Mouse (Mus musculus): ENCODE results near the gene Psmb8. TPM values are rescaled to one million over a fixed set of nuclear protein-coding genes. Genes with fewer than 3 reads are reported as not detected.
"Not testable (repeated sequence)": the region's sequence is repeated elsewhere in the genome, so short reads cannot be mapped to it uniquely, and the experiment has no call there.

The Psmb8 gene
- polyA plus RNA-seq, 1 experiment from 2014 or later: 3.5 TPM

DNA sequence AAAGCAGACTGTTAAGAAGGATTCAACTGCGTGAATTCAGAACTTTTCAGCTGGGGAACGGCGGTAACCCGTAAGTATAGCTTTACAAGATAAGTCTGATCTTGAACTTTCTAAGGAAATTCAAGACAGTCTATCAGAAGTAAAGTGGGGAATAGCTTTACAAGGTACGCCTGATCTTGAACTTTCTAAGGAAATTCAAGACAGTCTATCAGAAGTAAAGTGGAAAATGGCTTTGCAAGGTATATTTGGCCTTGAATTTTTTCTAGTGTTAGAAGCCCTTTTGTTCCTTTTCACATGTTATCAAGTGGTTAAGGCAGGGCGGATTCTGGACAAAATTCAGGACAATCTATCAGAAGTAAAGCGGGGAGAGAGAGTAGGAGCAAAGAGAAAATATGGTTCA, 22.3 kb downstream of the Psmb8 start:
- H3K27me3 ChIP-seq: peaks cover 12% of the 10 kb centered on the region
- ATAC-seq (ENCODE audit: low read depth); H3K9me3 ChIP-seq; H3K4me1 ChIP-seq (replicated peaks); H3K4me3 ChIP-seq; H3K27ac ChIP-seq (replicated peaks); H3K4me2 ChIP-seq; H3K9ac ChIP-seq; H3K36me3 ChIP-seq: not testable (repeated sequence)
- WGBS: 91% methylated on average over 3 of the region's 7 CpGs

DNA sequence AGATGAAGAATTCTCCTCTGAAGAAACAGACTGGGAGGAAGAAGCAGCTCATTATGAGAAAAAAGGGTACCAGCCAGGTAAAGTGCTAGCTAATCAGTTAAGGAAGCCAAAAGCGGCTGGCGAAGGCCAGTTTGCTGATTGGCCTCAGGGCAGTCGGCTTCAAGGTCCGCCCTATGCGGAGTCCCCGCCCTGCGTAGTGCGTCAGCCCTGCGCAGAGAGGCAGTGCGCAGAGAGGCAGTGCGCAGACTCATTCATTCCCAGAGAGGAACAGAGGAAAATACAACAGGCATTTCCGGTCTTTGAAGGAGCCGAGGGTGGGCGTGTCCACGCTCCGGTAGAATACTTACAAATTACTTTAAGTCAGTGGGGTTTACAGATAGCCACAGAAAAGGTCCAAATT, 22.9 kb downstream of the Psmb8 start:
- H3K27ac ChIP-seq (replicated peaks): not testable (repeated sequence)

DNA sequence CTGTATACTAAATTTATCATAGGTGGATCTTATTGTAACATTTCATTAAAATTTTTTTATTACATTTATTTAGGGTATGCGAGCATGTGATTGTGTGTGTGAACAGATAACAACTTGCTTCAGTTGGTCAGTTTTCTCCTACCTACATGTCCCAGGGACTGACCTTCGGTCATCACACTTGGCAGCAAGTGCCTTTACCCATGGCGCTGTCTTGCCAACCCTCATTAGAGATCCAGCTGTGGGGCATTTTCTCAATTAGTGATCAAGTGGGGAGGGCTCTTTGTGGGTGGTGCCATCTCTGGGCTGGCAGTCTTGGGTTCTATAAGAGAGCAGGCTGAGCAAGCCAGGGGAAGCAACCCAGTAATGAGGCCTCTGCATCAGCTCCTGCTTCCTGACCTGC, 27.3 kb downstream of the Psmb8 start:
- no peak for ATAC-seq (ENCODE audit: low read depth)
- Histone ChIP-seq H3K4me3 (no peak overlapping the region), H3K9ac (no peak overlapping the region), H3K27ac (replicated peaks) (no peak overlapping the region), H3K4me2 (no peak overlapping the region), H3K27me3 (no peaks in the 10 kb centered on the region), H3K36me3 (no peaks in the 10 kb centered on the region), H3K9me3 (no peaks in the 10 kb centered on the region; the same call in 1 of the 2 replicates), H3K4me1 (replicated peaks) (no peaks in the 10 kb centered on the region)
- WGBS: 93% methylated on average over 3 of the region's 3 CpGs

More for the DNA sequence above, 22.9 kb downstream of the Psmb8 start:
- not testable (repeated sequence) for H3K36me3 ChIP-seq; H3K4me2 ChIP-seq; H3K4me1 ChIP-seq (replicated peaks); ATAC-seq (ENCODE audit: low read depth); H3K9ac ChIP-seq; H3K9me3 ChIP-seq; H3K4me3 ChIP-seq; H3K27me3 ChIP-seq
- WGBS: 96% methylated on average over 7 of the region's 16 CpGs

DNA sequence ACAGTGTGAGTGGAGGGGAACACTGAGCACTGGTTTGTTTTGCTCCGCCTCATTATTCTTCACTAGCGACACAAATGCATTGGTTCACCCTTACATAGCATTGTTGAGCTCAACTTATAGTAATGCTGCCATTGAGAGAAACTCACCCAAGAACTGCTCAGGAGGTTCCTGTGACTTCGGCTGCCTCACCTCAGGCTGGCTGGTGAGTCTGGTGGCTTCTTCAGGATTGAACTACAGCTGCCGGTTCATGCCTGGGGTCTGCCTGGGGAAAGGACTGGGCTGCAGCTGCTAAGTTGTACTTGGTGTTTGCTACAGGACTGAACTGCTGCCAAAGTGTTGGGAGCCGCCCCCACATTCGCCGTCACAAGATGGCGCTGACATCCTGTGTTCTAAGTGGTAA, 27.9 kb downstream of the Psmb8 start:
- no peak overlapping the region for H3K27ac ChIP-seq (replicated peaks)
- WGBS: 94% methylated on average over 8 of the region's 8 CpGs
- H3K27me3 ChIP-seq: no peaks in the 10 kb centered on the region
- H3K36me3 ChIP-seq: no peaks in the 10 kb centered on the region
- no peak overlapping the region for H3K4me3 ChIP-seq
- ATAC-seq (ENCODE audit: low read depth): no peak
- H3K9me3 ChIP-seq: no peaks in the 10 kb centered on the region; the same call in 1 of the 2 replicates
- no peak overlapping the region for H3K9ac ChIP-seq
- no peak overlapping the region for H3K4me2 ChIP-seq
- no peaks in the 10 kb centered on the region for H3K4me1 ChIP-seq (replicated peaks)

DNA sequence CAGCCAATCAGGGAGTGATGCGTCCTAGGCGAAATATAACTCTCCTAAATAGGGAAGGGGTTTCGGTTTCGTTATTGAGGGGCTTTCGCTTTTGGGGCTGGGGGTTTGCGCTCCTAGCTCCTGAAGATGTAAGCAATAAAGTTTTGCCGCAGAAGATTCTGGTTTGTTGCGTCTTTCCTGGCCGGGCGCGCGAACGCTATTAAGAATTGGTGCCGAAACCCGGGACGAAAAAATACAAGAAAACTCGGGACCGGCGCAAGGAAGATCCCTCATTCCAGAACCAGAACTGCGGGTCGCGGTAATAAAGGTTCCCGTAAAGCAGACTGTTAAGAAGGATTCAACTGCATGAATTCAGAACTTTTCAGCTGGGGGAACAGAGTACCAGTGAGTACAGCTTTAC, 28.4 kb downstream of the Psmb8 start:
- not testable (repeated sequence) for H3K9ac ChIP-seq; H3K9me3 ChIP-seq; H3K27me3 ChIP-seq; H3K4me3 ChIP-seq; H3K36me3 ChIP-seq; H3K4me1 ChIP-seq (replicated peaks); H3K27ac ChIP-seq (replicated peaks); H3K4me2 ChIP-seq; ATAC-seq (ENCODE audit: low read depth)
- WGBS: 98% methylated on average over 14 of the region's 23 CpGs

DNA sequence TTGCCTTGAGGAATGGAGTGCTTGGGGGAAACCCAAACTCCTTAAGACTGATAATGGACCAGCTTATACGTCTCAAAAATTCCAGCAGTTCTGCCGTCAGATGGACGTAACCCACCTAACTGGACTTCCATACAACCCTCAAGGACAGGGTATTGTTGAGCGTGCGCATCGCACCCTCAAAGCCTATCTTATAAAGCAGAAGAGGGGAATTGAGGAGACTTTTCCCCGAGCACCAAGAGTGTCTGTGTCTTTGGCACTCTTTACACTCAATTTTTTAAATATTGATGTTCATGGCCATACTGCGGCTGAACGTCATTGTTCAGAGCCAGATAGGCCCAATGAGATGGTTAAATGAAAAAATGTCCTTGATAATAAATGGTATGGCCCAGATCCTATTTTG, 33.5 kb downstream of the Psmb8 start:
- H3K9me3 ChIP-seq: not testable (repeated sequence)
- WGBS: 95% methylated on average over 9 of the region's 9 CpGs

DNA sequence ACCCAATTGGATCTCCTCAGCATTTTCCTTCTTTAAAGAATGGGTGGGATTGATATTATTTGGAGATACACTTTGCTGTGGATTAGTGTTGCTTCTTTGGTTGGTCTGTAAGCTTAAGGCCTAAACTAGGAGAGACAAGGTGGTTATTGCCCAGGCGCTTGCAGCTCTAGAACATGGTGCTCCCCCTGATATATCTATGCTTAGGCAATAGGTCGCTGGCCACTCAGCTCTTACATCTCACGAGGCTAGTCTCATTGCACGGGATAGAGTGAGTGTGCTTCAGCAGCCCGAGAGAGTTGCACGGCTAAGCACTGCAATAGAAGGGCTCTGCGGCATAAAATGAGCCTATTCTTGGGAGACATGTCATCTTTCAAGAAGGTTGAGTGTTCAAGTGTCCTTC, 34.5 kb downstream of the Psmb8 start:
- 86% methylated on average over 5 of the region's 7 CpGs for WGBS

More for the DNA sequence above, 33.5 kb downstream of the Psmb8 start:
- H3K27ac ChIP-seq (replicated peaks); H3K36me3 ChIP-seq; ATAC-seq (ENCODE audit: low read depth); H3K27me3 ChIP-seq; H3K9ac ChIP-seq; H3K4me1 ChIP-seq (replicated peaks); H3K4me3 ChIP-seq; H3K4me2 ChIP-seq: not testable (repeated sequence)

DNA sequence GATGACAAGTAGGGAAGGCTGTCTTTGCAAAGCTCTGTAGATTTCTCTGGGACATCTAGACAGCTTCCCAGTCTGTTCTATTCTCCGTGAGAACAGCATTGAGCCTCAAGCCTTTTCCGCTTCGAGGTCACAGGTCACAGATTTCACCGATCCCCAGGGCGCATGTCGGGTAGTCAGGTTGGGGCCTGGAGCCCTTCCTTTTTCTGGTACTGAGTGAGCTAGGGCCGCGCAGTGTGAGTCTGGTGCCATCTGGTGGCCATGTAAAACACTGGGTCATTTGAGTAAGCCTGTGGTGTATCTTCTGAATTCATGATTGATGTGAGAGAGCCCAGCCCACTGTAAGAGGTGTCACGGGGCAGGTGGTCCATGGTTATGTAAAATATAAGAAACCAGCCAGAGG, 37.4 kb downstream of the Psmb8 start:
- H3K27ac ChIP-seq (replicated peaks): no peak overlapping the region
- WGBS: 62% methylated on average over 9 of the region's 9 CpGs
- H3K27me3 ChIP-seq: no peaks in the 10 kb centered on the region
- no peak overlapping the region for H3K9ac ChIP-seq
- H3K4me3 ChIP-seq: no peak overlapping the region
- no peak for ATAC-seq (ENCODE audit: low read depth)
- no peaks in the 10 kb centered on the region for H3K9me3 ChIP-seq
- no peaks in the 10 kb centered on the region for H3K4me1 ChIP-seq (replicated peaks)
- H3K4me2 ChIP-seq: no peak overlapping the region
- H3K36me3 ChIP-seq: no peaks in the 10 kb centered on the region

More for the DNA sequence above, 34.5 kb downstream of the Psmb8 start:
- not testable (repeated sequence) for H3K9me3 ChIP-seq; ATAC-seq (ENCODE audit: low read depth); H3K4me1 ChIP-seq (replicated peaks); H3K27ac ChIP-seq (replicated peaks); H3K4me2 ChIP-seq; H3K9ac ChIP-seq; H3K4me3 ChIP-seq; H3K36me3 ChIP-seq; H3K27me3 ChIP-seq

DNA sequence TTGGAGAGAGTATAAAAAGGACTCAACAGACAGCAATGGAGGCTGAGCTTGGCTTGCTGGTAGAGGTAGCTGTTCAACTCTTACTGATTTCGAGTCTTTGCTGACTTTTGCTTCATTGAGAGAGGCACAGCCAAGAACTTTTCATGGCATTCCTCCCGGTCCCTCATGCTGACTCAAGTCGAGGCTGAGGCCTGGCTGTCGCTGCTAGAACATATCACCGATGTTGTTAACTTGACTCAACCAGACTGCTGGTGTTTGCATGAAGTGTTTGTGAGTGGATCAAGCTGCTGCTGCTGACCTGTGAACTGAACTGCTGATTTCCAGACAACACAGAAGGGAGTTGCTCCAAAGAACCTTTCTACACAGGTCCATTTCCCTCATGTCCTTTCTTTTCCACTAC, 39.2 kb downstream of the Psmb8 start:
- Histone ChIP-seq H3K36me3 (no peaks in the 10 kb centered on the region), H3K27me3 (no peaks in the 10 kb centered on the region), H3K9me3 (no peaks in the 10 kb centered on the region), H3K4me1 (replicated peaks) (no peaks in the 10 kb centered on the region), H3K27ac (replicated peaks) (no peak overlapping the region), H3K4me3 (no peak overlapping the region), H3K9ac (no peak overlapping the region), H3K4me2 (no peak overlapping the region)
- ATAC-seq (ENCODE audit: low read depth): no peak
- 86% methylated on average over 5 of the region's 5 CpGs for WGBS

DNA sequence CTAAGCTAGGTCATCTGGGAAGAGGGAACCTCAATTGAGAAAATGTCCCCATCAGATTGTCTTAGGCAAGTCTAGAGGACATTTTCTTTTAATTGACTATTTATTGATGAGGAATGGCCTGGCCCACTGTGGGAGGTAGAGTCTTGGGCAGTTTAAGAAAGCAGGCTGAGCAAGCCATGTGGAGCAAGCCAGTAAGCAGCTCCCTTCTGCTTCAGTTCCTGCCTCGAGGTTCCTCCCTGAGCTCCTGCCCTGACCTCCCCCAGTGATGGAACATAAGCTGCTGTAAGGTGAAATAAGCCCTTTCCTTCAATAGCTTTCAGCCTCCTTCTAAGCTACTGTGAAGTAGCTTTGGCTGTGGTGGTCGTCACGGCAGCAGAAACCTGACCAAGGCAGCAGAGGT, 40.2 kb downstream of the Psmb8 start:
- no peak for ATAC-seq (ENCODE audit: low read depth)
- H3K4me3 ChIP-seq: no peak overlapping the region

DNA sequence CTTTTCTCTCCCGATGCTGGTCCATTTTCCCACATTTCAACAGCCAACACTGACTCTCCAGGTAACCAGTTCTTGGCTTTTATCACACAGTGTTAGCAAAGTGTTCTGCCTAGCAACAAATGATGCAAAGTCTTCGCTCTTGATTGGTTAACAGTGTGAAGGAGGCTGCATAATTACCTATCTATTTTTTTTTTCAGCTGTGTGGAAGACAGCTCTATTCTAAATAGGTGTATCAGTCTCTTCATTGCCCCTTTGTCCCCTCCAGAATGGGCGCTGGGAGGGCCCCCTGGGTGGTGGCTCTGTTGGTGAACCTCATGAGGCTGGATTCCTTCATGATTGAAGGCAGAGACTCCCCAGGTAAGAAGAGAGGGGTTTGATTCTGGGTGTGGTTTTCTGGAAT, 41.2 kb downstream of the Psmb8 start, which contains the start of gene H2-Ob:
Gene H2-Ob (plus strand): TSS at position 198 of the 400 bp plus-strand sequence.
- no peaks in the 10 kb centered on the region for H3K4me1 ChIP-seq (replicated peaks)
- no peaks in the 10 kb centered on the region for H3K9me3 ChIP-seq
- H3K4me3 ChIP-seq: no peak within 1 kb of the TSS
- H3K4me2 ChIP-seq: no peak within 1 kb of the TSS
- H3K9ac ChIP-seq: no peak within 1 kb of the TSS
- no peak within 1 kb of the TSS for H3K27ac ChIP-seq (replicated peaks)
- H3K27me3 ChIP-seq: no peaks in the 10 kb centered on the region
- WGBS: 68% methylated on average over 3 of the region's 3 CpGs
- no peak for ATAC-seq (ENCODE audit: low read depth)
- no peaks in the 10 kb centered on the region for H3K36me3 ChIP-seq

More for the DNA sequence above, 40.2 kb downstream of the Psmb8 start:
- Histone ChIP-seq H3K36me3 (no peaks in the 10 kb centered on the region), H3K27ac (replicated peaks) (no peak overlapping the region), H3K9me3 (no peaks in the 10 kb centered on the region), H3K27me3 (no peaks in the 10 kb centered on the region), H3K9ac (no peak overlapping the region), H3K4me2 (no peak overlapping the region), H3K4me1 (replicated peaks) (no peaks in the 10 kb centered on the region)
- 84% methylated on average over 3 of the region's 3 CpGs for WGBS

DNA sequence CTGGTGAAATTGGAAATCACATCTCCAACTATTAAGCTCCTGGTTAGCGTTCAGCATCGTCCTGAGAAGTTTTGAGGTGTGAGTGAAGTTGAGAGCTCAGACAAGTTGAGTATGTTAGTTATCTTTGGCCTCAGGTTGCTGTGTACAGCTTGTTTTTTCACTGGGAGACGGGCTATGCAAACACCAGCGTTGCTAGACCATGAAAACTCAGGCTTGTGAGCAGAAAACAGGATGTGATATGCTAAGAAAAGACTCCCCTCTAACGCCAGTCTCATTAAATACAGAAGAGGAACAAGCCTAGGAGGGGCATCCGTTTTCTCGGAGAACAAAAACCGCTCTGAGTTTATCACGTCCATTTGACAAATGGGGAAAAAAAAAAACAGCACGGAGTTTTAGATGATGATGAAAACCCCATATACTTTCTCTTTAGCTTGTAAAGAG, 42.1 kb downstream of the Psmb8 start:
- Histone ChIP-seq H3K9ac (no peak overlapping the region), H3K4me3 (no peak overlapping the region), H3K4me2 (no peak overlapping the region), H3K9me3 (no peaks in the 10 kb centered on the region), H3K36me3 (no peaks in the 10 kb centered on the region), H3K27me3 (no peaks in the 10 kb centered on the region), H3K4me1 (replicated peaks) (no peaks in the 10 kb centered on the region), H3K27ac (replicated peaks) (no peak overlapping the region)
- 72% methylated on average over 10 of the region's 10 CpGs for WGBS
- ATAC-seq (ENCODE audit: low read depth): no peak

DNA sequence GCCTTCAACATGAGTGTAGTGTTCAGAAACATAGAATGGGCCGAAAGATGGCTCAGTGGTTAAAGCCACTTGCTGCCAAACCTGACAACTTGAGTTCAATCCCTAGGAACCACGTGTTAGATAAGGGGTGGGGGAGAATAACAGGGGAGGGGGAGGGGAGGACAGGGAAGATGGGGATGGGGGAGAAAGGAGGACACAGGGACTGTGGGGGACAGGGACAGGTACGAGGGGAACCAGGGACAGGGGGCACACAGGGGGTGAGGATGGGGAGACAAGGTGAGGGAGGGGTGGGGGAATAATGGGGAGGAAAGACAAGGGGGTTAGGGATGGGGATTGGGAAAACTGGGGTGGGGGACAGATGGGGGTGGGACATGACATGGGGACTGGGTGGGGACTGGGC, 42.8 kb downstream of the Psmb8 start:
- Histone ChIP-seq H3K4me3 (no peak overlapping the region), H3K36me3 (no peaks in the 10 kb centered on the region), H3K4me2 (no peak overlapping the region), H3K27ac (replicated peaks) (no peak overlapping the region), H3K27me3 (no peaks in the 10 kb centered on the region), H3K4me1 (replicated peaks) (no peaks in the 10 kb centered on the region), H3K9ac (no peak overlapping the region), H3K9me3 (no peaks in the 10 kb centered on the region)
- WGBS: 73% methylated on average over 3 of the region's 3 CpGs
- ATAC-seq (ENCODE audit: low read depth): no peak
